Mouse (Mus musculus) intestine, embryonic 14.5 days (tissue): ENCODE measurements around the gene Pcolce2. TPM values are rescaled to one million over a fixed set of nuclear protein-coding genes. Genes with fewer than 3 reads are reported as not detected.
A peak's percentile ranks its signal among the peaks of the same experiment; 100 is the strongest.

Source experiments
- ATAC-seq: fragments of 200-750 bp; cut with Nextera tagmentation; replicated peaks from 2 replicates; pipeline ENCODE4 v1.8.0; 2017; ENCODE audit warnings: low read depth, moderate number of reproducible peaks, moderate TSS enrichment, moderate library complexity; ENCODE audit not compliant: low FRiP score, low TSS enrichment
- DNase-seq: peaks from one replicate; pipeline ENCODE4 v3.0.0-alpha.2; 2018; ENCODE audit warnings: low spot score
- H3K27ac ChIP-seq: fragments of 300-500 bp; sonication (generic); 2 replicates; pipeline ENCODE4 v1.5.1; 2014; ENCODE audit warnings: low read depth, mild to moderate bottlenecking, control low read depth
- H3K27me3 ChIP-seq: fragments of 300-500 bp; sonication (generic); replicated peaks from 2 replicates; pipeline ENCODE4 v1.6.1; 2014; ENCODE audit warnings: low read length, control low read depth; ENCODE audit not compliant: control insufficient read depth, insufficient read depth
- H3K36me3 ChIP-seq: fragments of 300-500 bp; sonication (generic); 2 replicates; pipeline ENCODE4 v1.6.1; 2014; ENCODE audit warnings: low read length, control low read depth; ENCODE audit not compliant: control insufficient read depth, insufficient read depth
- H3K4me1 ChIP-seq: fragments of 300-500 bp; sonication (generic); replicated peaks from 2 replicates; pipeline ENCODE4 v1.6.1; 2014; ENCODE audit warnings: low read length, control low read depth, mixed read lengths; ENCODE audit not compliant: control insufficient read depth, insufficient read depth
- H3K4me2 ChIP-seq: fragments of 300-500 bp; sonication (generic); 2 replicates; pipeline ENCODE4 v1.6.1; 2014; ENCODE audit warnings: low read length
- H3K4me3 ChIP-seq: fragments of 300-500 bp; sonication (generic); 2 replicates; pipeline ENCODE4 v1.5.1; 2014; ENCODE audit warnings: low read depth, low read length, control low read depth, mixed read lengths
- H3K9ac ChIP-seq: fragments of 300-500 bp; sonication (generic); 2 replicates; pipeline ENCODE4 v1.6.1; 2014; ENCODE audit warnings: mild to moderate bottlenecking, low read length
- H3K9me3 ChIP-seq: fragments of 300-500 bp; sonication (generic); 2 replicates; pipeline ENCODE4 v1.6.1; 2016; ENCODE audit warnings: low read length, control low read depth; ENCODE audit not compliant: control insufficient read depth
- WGBS: fragments of 180-500 bp; shearing (Covaris S2); extraction: QIAGEN DNeasy Blood & Tissue Kit; methylation state at CpG from one replicate; pipeline ENCODE4 v1.1.7; 2014; 5-methylcytosine and 5-hydroxymethylcytosine counted together
- polyA plus RNA-seq: library from polyadenylated mRNA; unstranded; fragments of >200 nt; fragmentation: Nextera tagmentation; extraction: Ambion mirVana; gene quantifications from 2 replicates; pipeline ENCODE4 v1.2.1, GENCODE M21; 2014

Gene Pcolce2
- polyA plus RNA-seq, 1 experiment from 2014 or later, result 0.69 TPM

DNA sequence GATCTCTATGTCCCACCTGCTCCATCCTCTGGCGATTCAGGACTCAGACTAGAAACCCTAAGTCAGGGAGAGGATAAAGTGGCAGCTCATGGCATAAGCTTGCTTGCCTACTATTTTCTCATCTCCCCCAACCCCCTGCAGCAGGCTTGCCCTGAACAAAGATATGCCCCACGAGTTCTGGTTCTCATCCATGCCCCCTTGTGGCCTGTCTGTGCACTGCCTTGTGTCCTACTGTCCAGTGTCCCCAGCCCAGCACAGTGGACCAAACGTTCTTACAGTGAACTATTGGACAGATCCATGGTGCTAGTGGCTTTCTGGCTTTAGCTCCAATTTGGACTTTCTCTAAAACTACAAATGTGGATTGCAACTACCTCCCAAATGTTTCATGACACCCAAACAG lies 50.7 kb downstream of the Pcolce2 start:
- H3K36me3 ChIP-seq, result no peaks in the 10 kb centered on the region
- H3K4me1 ChIP-seq, result no peaks in the 10 kb centered on the region
- no peak for DNase-seq
- H3K27me3 ChIP-seq, result no peaks in the 10 kb centered on the region
- WGBS, result 65% methylated on average over 3 of the region's 3 CpGs
- no peak overlapping the region for H3K27ac ChIP-seq
- H3K9me3 ChIP-seq, result no peaks in the 10 kb centered on the region
- no peak overlapping the region for H3K4me3 ChIP-seq
- no peak overlapping the region for H3K4me2 ChIP-seq
- no peak overlapping the region for H3K9ac ChIP-seq
- ATAC-seq, result no peak

GRCm38 (mm10) chr9:95692823-95693222 lies 55.4 kb downstream of the Pcolce2 start:
- no peaks in the 10 kb centered on the region for H3K36me3 ChIP-seq
- 62% methylated on average over 8 of the region's 8 CpGs for WGBS
- no peaks in the 10 kb centered on the region for H3K9me3 ChIP-seq
- H3K27ac ChIP-seq, result no peak overlapping the region
- H3K9ac ChIP-seq, result no peak overlapping the region
- no peaks in the 10 kb centered on the region for H3K4me1 ChIP-seq
- H3K4me3 ChIP-seq, result no peak overlapping the region
- DNase-seq (no peak), ATAC-seq (no peak)
- H3K4me2 ChIP-seq, result no peak overlapping the region
- no peaks in the 10 kb centered on the region for H3K27me3 ChIP-seq

DNA sequence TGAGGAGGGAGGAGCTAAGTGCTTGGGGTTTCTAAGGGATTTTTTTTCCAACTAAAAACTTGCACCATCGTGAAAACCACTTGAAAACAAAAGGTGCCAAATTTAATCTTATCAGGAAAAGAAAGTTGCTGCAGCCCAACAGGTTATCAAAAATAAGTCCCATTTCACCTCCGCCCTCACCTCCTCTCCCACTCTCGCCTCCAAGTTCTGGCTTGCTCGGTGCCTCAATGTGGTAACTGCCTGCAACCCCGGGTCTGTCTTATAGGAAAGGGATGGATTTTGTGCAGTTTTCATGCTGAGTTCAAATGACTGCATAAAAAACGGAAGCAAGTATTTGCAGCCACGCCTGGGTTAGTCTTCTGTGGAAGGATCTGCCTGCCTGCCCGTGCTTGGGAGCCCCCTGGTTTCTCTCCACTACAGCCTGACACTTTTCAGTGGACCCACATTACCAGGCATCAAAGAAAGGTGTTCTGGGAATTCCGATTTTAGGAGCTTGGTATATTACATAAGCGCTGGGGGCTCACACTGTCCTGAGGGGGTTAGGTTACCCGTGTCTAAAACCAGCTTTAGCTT lies 56.2 kb downstream of the Pcolce2 start:
- DNase-seq, result no peak
- no peaks in the 10 kb centered on the region for H3K36me3 ChIP-seq
- ATAC-seq, result no peak
- H3K9ac ChIP-seq, result no peak overlapping the region
- no peaks in the 10 kb centered on the region for H3K27me3 ChIP-seq
- no peak overlapping the region for H3K4me2 ChIP-seq
- no peak overlapping the region for H3K27ac ChIP-seq
- H3K9me3 ChIP-seq, result no peaks in the 10 kb centered on the region
- H3K4me3 ChIP-seq, result no peak overlapping the region
- WGBS, result 82% methylated on average over 11 of the region's 11 CpGs
- H3K4me1 ChIP-seq, result no peaks in the 10 kb centered on the region

DNA sequence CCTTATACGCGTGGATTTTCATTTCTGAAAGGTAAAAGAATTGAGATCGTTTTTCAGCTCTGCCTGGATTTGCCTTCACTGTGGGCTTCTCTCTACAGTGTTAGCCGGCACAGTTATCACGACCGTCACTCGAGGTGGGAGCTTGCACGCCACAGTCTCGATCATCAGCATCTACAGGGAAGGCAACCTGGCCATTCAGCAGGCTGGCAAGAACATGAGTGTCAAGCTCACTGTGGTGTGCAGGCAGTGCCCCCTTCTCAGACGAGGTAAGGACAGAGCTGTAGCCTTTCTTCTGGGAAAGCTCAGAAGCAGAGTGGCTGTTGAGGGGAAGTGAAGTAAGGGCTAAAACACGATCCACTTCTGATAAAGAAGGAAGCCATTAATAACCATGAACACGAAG lies 57.1 kb downstream of the Pcolce2 start:
- H3K4me1 ChIP-seq, result no peaks in the 10 kb centered on the region
- ATAC-seq (no peak), DNase-seq (no peak)
- H3K9ac ChIP-seq, result no peak overlapping the region
- no peaks in the 10 kb centered on the region for H3K27me3 ChIP-seq
- H3K4me2 ChIP-seq, result no peak overlapping the region
- 75% methylated on average over 12 of the region's 12 CpGs for WGBS
- no peak overlapping the region for H3K27ac ChIP-seq
- H3K9me3 ChIP-seq, result no peaks in the 10 kb centered on the region
- H3K36me3 ChIP-seq, result no peaks in the 10 kb centered on the region
- no peak overlapping the region for H3K4me3 ChIP-seq

DNA sequence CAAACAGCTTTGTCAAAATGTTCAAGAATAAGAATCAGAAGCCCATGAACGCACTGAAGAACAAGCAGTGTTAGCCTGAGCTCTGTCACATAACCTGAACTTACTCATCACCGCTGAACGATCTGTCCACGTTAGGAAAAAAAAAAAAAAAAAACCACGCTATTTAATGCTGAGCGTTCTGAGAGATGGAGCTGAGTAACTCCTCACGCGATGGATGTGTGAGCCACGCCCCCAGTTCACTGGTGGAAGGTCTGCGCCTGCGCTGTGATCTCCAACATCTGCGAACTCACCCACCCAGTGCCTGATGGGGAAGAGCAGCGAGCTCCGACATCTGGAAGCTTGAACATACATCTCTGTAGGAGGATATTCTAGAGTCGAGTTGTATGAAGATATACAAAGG lies 57.6 kb downstream of the Pcolce2 start:
- WGBS, result 88% methylated on average over 15 of the region's 15 CpGs
- no peaks in the 10 kb centered on the region for H3K9me3 ChIP-seq
- no peaks in the 10 kb centered on the region for H3K27me3 ChIP-seq
- no peaks in the 10 kb centered on the region for H3K36me3 ChIP-seq
- no peak overlapping the region for H3K4me3 ChIP-seq
- DNase-seq, result no peak
- H3K4me1 ChIP-seq, result no peaks in the 10 kb centered on the region
- no peak overlapping the region for H3K4me2 ChIP-seq
- no peak overlapping the region for H3K27ac ChIP-seq
- no peak overlapping the region for H3K9ac ChIP-seq
- ATAC-seq, result no peak

- 35% methylated on average over 6 of the region's 6 CpGs for WGBS
- Histone ChIP-seq H3K4me2 (no peak overlapping the region), H3K4me3 (no peak overlapping the region), H3K36me3 (no peaks in the 10 kb centered on the region), H3K27me3 (no peaks in the 10 kb centered on the region), H3K9ac (no peak overlapping the region), H3K27ac (no peak overlapping the region), H3K4me1 (no peaks in the 10 kb centered on the region), H3K9me3 (no peaks in the 10 kb centered on the region)
- ATAC-seq (no peak), DNase-seq (no peak)
Measured at GRCm38 (mm10) chr9:95696581-95696980, 59.2 kb downstream of the Pcolce2 start.

GRCm38 (mm10) chr9:95697808-95698207 lies 60.4 kb downstream of the Pcolce2 start:
- DNase-seq, result peak; percentile 62
- 53% methylated on average over 2 of the region's 2 CpGs for WGBS
- H3K4me1 ChIP-seq, result no peaks in the 10 kb centered on the region
- H3K27ac ChIP-seq, result no peak overlapping the region
- no peaks in the 10 kb centered on the region for H3K36me3 ChIP-seq
- H3K9ac ChIP-seq, result no peak overlapping the region
- no peaks in the 10 kb centered on the region for H3K9me3 ChIP-seq
- H3K4me2 ChIP-seq, result no peak overlapping the region
- no peak overlapping the region for H3K4me3 ChIP-seq
- ATAC-seq, result no peak
- no peaks in the 10 kb centered on the region for H3K27me3 ChIP-seq

DNA sequence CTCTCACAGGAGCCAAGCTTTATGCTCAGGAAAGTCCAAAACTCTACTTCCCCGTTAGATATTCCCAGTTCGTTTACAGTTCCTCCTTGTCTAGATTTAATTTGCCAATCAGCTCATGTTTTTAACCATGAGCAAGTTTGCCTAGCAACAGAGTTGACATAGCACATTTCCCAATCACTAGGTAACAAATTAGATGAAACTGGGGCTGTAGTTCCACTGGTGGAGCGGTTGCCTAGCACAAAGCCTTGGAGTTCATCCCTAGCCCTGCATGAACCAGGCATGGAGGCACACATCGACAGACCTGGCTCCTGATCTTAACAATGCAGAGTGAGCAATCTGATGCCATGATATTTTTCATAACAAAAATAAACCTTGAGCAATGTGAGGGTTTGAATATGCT lies 61.9 kb downstream of the Pcolce2 start:
- H3K4me3 ChIP-seq, result no peak overlapping the region
- H3K27ac ChIP-seq, result no peak overlapping the region
- H3K4me2 ChIP-seq, result no peak overlapping the region
- DNase-seq (no peak), ATAC-seq (no peak)
- H3K9ac ChIP-seq, result no peak overlapping the region
- H3K9me3 ChIP-seq, result no peaks in the 10 kb centered on the region
- no peaks in the 10 kb centered on the region for H3K27me3 ChIP-seq
- no peaks in the 10 kb centered on the region for H3K36me3 ChIP-seq
- H3K4me1 ChIP-seq, result no peaks in the 10 kb centered on the region
- WGBS, result 73% methylated on average over 4 of the region's 4 CpGs

GRCm38 (mm10) chr9:95704078-95704477 lies 66.7 kb downstream of the Pcolce2 start:
- no peaks in the 10 kb centered on the region for H3K27me3 ChIP-seq
- no peak for DNase-seq

More at GRCm38 (mm10) chr9:95704078-95704477, 66.7 kb downstream of the Pcolce2 start:
- ATAC-seq, result no peak
- no peaks in the 10 kb centered on the region for H3K9me3 ChIP-seq
- no peak overlapping the region for H3K4me2 ChIP-seq
- 89% methylated on average over 3 of the region's 3 CpGs for WGBS
- peaks cover 10% of the 10 kb centered on the region for H3K36me3 ChIP-seq
- no peak overlapping the region for H3K9ac ChIP-seq
- no peak overlapping the region for H3K27ac ChIP-seq
- no peak overlapping the region for H3K4me3 ChIP-seq
- H3K4me1 ChIP-seq, result no peaks in the 10 kb centered on the region
